Comparison of ENCODE assay signal across 11 mouse cellular contexts in the genomic region with DNA sequence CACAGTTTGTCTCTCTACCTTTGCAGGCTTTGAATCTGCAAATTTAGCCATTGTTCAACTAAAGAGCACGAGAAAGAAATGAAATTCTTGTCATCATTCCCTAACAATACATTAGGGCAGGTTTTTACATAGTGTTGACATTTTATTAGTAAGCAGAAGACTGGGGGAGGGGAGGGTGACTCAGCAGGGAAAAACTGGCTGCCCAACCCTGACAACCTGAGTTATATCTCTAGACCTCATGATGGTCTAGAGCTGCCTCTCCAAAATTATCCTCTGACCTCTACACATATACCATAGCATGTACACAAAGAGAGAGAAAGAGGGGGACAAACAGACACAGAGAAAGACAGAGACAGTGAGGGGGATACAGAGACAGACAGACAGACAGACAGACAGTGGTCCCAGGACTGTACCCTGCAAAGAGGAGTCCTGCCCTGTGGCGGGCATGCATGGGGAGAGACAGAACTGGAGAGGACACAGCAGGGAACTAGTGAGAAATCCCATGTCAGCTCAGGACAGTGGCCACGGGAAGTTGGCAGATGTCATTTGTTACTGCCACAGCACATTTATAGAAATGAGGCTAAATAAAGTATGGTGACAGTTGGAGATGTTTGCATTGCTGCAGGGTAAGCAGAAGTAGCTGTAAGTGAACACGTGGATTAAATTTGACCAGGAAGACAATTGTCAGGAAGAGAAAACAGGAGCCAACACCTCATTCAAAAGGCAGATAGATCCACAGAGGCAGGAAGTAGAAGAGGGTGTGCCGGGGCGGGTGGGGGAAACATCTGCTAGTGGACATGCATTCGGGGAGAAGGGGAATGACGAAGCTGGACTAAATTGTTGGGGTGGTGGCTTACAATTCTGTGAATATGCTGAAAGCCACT. TPM values are rescaled to one million over a fixed set of nuclear protein-coding genes. Genes with fewer than 3 reads are reported as not detected.
DNase-seq lines count a peak whose midpoint lies in the region; ATAC-seq lines count a peak whose summit lies in the region.
"Had no signal": no experiment of that assay in that cellular context is flagged by ENCODE, and none has a peak within 500 bp of the region (broad histone marks: within the 10 kb centered on the region; RNA-seq: fewer than 3 reads in every experiment).

No protein-coding gene starts in this region.

- intact Hi-C loops in left cerebral cortex, postnatal 25 days (cut with DNase I), result no loop called here

- peaks cover 4% of the 10 kb centered on the region for H3K4me1 ChIP-seq in heart, embryonic 12.5 days (replicated peaks)
- H3K4me1 ChIP-seq: midbrain, embryonic 12.5 days had no signal

- H3K4me3 ChIP-seq in heart, embryonic 12.5 days, result no peak overlapping the region
- H3K4me3 ChIP-seq: left cerebral cortex, adult 2 months; midbrain, embryonic 12.5 days had no signal

- no peaks in the 10 kb centered on the region for H3K27me3 ChIP-seq in heart, embryonic 12.5 days (replicated peaks)
- H3K27me3 ChIP-seq: midbrain, embryonic 12.5 days had no signal

- peak; percentile 85 for ATAC-seq in heart, embryonic 12.5 days (ENCODE audit: insufficient number of reproducible peaks, low FRiP score)
- peak; percentile 35 for ATAC-seq in megakaryocyte progenitor cell, adult 5-6 weeks (replicated peaks; ENCODE audit: poor library complexity)

- no peaks in the 10 kb centered on the region for H3K36me3 ChIP-seq in heart, embryonic 12.5 days
- H3K36me3 ChIP-seq: midbrain, embryonic 12.5 days had no signal

- no peaks in the 10 kb centered on the region for H3K9me3 ChIP-seq in heart, embryonic 12.5 days (replicated peaks)
- H3K9me3 ChIP-seq: midbrain, embryonic 12.5 days had no signal

- 51% methylated on average over 8 of the region's 8 CpGs for WGBS in heart, embryonic 12.5 days

- DNase-seq in left cerebral cortex, postnatal 25 days (ENCODE audit: low spot score in 2 of 2), result peak; percentile 27 to 68
- DNase-seq in left cerebral cortex, adult 11 months (ENCODE audit: low spot score), result no peak
- DNase-seq in NIH3T3 (ENCODE audit: low read depth), result peak; percentile 60
- DNase-seq in layer of hippocampus, adult 9-10 months (ENCODE audit: low spot score), result no peak
- DNase-seq in layer of hippocampus, adult 18-20 months (ENCODE audit: low spot score in 2 of 2), result no peak
- no peak for DNase-seq in spleen, postnatal 4 days (ENCODE audit: low spot score in 2 of 2)
- DNase-seq: cerebellum, adult 11 months had no signal

- H3K9ac ChIP-seq in heart, embryonic 12.5 days, result no peak overlapping the region
- H3K9ac ChIP-seq: midbrain, embryonic 12.5 days had no signal

- H3K27ac ChIP-seq in heart, embryonic 12.5 days (ENCODE audit: poor library complexity, severe bottlenecking), result no peak overlapping the region
- H3K27ac ChIP-seq: left cerebral cortex, adult 2 months; midbrain, embryonic 12.5 days had no signal

- no peak overlapping the region for H3K4me2 ChIP-seq in heart, embryonic 12.5 days
- H3K4me2 ChIP-seq: midbrain, embryonic 12.5 days had no signal

RNA-seq across cellular contexts. Expression of gene Golph3, which starts 14.8 kb away (rescaled TPM):
- total RNA-seq in left cerebral cortex, postnatal 25 days (2021), result 100 to 1,000 TPM; 104 TPM
- 92.2 and 92.5 TPM in 2 replicates for polyA plus RNA-seq in heart, embryonic 12.5 days (2016; fragmentation: Nextera tagmentation; extraction: Ambion mirVana)
- 110 and 118 TPM in 2 replicates for total RNA-seq in megakaryocyte progenitor cell, adult 5-6 weeks (2015)
- 86.6 and 94.4 TPM in 2 replicates for total RNA-seq in megakaryocyte progenitor cell, adult 5-6 weeks (2017)
- 100 to 1,000 TPM in 1 of 2 experiments, 10 to 100 TPM in 1; 98.4 to 100 TPM for total RNA-seq in layer of hippocampus, adult 18-20 months (2021)

RNA-seq across cellular contexts. Expression of gene 1810049J17Rik, which starts 15.3 kb away (rescaled TPM):
- 1 to 10 TPM; 2.0 to 2.4 TPM for total RNA-seq in left cerebral cortex, postnatal 25 days (2021)
- polyA plus RNA-seq in heart, embryonic 12.5 days (2016; fragmentation: Nextera tagmentation; extraction: Ambion mirVana), result 0.50 and 0.73 TPM in 2 replicates
- not detected in 2 replicates for total RNA-seq in megakaryocyte progenitor cell, adult 5-6 weeks (2015)
- 0.58 TPM in 1 of 2 replicates, not detected in the other for total RNA-seq in megakaryocyte progenitor cell, adult 5-6 weeks (2017)
- 1 to 10 TPM in 1 of 2 experiments, not detected in 1; 2.5 TPM for total RNA-seq in layer of hippocampus, adult 18-20 months (2021)

Comparison
In these comparisons a context has a peak if more than half of its experiments do, and no peak if none do; other contexts are left out.
1. DNase-seq: peak in left cerebral cortex, postnatal 25 days (2 of 2) and NIH3T3 (single experiment); none in left cerebral cortex, adult 11 months (single experiment), layer of hippocampus, adult 9-10 months (single experiment), layer of hippocampus, adult 18-20 months (0 of 2) and spleen, postnatal 4 days (0 of 2).